Mouse (Mus musculus) embryonic fibroblast, embryonic 13.5 days (primary cell): ENCODE results near the gene Gm42715.
A peak's percentile ranks its signal among the peaks of the same experiment; 100 is the strongest.

Experiments
- CTCF ChIP-seq: IDR thresholded peaks from 2 replicates; pipeline ENCODE4 v1.5.1; 2011; ENCODE audit warnings: mild to moderate bottlenecking, control low read depth, low read length, moderate library complexity, borderline replicate concordance; ENCODE audit not compliant: insufficient read depth
- POLR2A ChIP-seq: IDR thresholded peaks from 2 replicates; pipeline ENCODE4 v1.6.1; 2011; ENCODE audit warnings: low read depth, mild to moderate bottlenecking, control low read depth, low read length, moderate library complexity

- no peak for TF ChIP-seq CTCF
- peak; percentile 65; the same call in 1 of the 2 replicates for TF ChIP-seq POLR2A
Measured at GRCm38 (mm10) chr7:127478635-127479317, 40.6 kb upstream of the Gm42715 start, which contains the start of gene Fbrs.
